Mouse (Mus musculus) brain, embryonic 14.5 days (tissue): ENCODE results near the gene Ly86.

Experiments
- CTCF ChIP-seq: fragments of 200-500 bp; IDR thresholded peaks from 2 replicates; pipeline ENCODE4 v1.5.1; 2012; ENCODE audit warnings: inconsistent platforms, mild to moderate bottlenecking, moderate library complexity, borderline replicate concordance; ENCODE audit not compliant: insufficient read depth, insufficient read length; ENCODE audit errors: extremely low read depth
- POLR2A ChIP-seq: fragments of 200-500 bp; IDR thresholded peaks from 2 replicates; pipeline ENCODE4 v1.6.1; 2012; ENCODE audit warnings: mild to moderate bottlenecking, inconsistent platforms, borderline replicate concordance; ENCODE audit not compliant: poor library complexity, insufficient read depth, insufficient read length, severe bottlenecking; ENCODE audit errors: extremely low read depth

- TF ChIP-seq POLR2A (no peak), CTCF (no peak)
These were observed 110.6 kb downstream of the Ly86 start for GRCm38 (mm10) chr13:37455561-37455960.
